Mouse (Mus musculus) erythroid progenitor cell, adult 5-6 weeks (primary cell): ENCODE measurements at regions not wholly inside any gene's neighbourhood (a gene's known extent, or its start where the extent isn't known, plus 50 kb on each side); places are given as distances from the start of the nearest gene placed in this dataset.

ENCODE experiments used
- ATAC-seq: replicated peaks from 2 replicates; pipeline ENCODE4 v1.8.0; 2016; ENCODE audit warnings: moderate number of reproducible peaks, mild to moderate bottlenecking, moderate TSS enrichment, inconsistent platforms; ENCODE audit not compliant: poor library complexity, low FRiP score, severe bottlenecking

DNA sequence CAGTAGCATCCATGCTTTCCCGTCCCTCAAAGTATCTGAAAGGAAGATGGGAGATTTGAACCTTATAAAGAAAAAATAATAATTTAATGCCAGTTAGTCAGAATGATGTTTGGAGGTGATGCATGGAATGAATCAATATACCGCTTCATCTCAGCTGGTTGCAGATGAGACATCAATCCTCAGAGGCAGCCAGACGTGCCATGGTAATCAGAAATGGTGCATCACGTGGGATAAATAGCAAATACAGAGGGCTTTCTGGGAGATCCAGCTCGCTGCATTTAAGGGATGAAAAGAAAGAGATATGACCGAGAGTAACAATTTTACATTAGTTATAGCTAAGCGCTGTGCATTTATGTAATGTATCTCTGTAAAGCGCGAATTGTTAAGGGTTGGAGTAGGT lies 77.1 kb downstream of the Csl start:
- ATAC-seq: no peak

- ATAC-seq: no peak
Measured at GRCm38 (mm10) chr10:99683310-99683709, 76.1 kb downstream of the Csl start.

GRCm38 (mm10) chr10:99685911-99686310 lies 73.5 kb downstream of the Csl start:
- no peak for ATAC-seq

DNA sequence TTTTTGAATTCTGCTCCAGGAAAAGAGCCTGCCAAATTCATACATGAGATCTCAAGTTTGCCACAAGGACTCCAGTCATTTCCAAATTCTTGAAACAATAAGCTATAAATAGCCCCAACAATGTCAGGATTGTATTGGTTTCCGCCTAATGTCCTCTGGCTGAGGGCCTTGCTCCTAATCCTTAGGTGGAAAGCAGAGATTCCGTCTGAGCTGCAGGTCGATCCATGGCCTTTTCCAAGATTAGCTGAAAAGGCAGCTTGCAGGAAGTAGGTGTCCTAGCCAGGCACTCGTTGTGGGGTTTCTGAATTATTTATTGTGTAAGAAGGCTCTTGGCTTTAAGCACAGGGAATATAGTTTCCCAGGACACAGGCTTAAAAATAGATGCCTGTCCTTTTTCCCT lies 72.4 kb downstream of the Csl start:
- no peak for ATAC-seq

DNA sequence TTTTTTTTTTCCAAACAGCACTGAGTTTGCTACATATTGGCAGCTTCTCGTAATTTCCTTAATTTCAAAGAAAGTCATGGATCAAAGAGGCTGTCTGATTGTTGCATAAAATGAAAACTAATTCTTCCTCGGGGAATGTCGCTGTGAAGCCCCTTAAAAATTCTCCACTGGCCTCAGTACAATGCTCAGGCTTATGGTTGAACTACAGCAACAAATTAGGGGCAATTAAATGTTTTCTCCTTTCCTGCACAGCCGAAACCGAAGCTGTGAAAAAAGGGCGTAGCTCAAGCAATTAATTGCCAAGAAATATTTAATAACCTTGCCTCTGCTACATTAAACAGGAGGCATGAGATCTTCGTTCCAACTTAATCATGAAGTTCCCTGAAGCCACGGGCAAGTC lies 61.8 kb downstream of the Csl start:
- ATAC-seq: no peak

GRCm38 (mm10) chr10:99699498-99699897 lies 60.0 kb downstream of the Csl start:
- no peak for ATAC-seq

DNA sequence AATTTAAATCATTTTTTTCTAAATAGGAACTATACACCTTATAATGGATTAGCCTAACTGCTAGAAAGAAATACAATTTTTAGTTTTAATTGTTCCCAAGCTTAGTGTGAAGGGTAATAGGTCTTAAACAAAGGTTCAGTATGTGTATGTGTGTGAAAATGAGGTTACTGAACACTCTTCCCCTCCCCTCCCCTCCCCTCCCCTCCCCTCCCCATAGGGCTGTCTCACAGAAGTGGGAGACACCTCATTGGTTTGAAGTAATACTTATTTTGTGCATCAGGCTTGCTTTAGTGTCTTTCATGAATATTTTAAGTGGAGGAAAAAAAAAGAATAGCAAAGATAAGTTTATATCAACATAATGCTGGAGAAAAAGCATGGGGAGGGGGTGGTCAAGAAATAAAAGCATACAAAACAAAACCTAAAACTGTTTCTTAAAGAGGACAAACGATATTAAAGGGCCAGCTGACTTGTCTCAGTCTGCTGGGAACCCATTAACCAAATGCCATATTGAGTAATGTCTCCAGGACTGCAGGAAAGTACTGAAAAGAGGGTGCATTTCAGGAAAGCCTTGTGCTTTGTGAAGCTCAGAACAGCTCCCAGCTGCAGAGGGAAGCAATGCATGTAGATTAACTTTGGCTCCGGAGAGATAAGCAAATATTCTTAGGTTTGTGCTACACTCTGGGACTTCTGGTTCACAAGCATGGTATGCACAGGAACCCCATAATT lies 59.2 kb downstream of the Csl start:
- no peak for ATAC-seq
